Mouse (Mus musculus) Muller cell, postnatal 12 days (primary cell): ENCODE measurements around the gene Tcf7l1.
A peak's percentile ranks its signal among the peaks of the same experiment; 100 is the strongest.

Source experiments
- DNase-seq: peaks from one replicate; pipeline ENCODE4 v3.0.0-alpha.2; 2015; ENCODE audit errors: inconsistent ontology term

The Tcf7l1 gene

GRCm38 (mm10) chr6:72698559-72698958, 90.5 kb downstream of the Tcf7l1 start:
- no peak for DNase-seq

- no peak for DNase-seq
Measured at GRCm38 (mm10) chr6:72696601-72697335, 92.3 kb downstream of the Tcf7l1 start.

- DNase-seq = no peak
Measured at GRCm38 (mm10) chr6:72694791-72695204, 94.3 kb downstream of the Tcf7l1 start.

- no peak for DNase-seq
Measured at GRCm38 (mm10) chr6:72694047-72694790, 94.8 kb downstream of the Tcf7l1 start.

GRCm38 (mm10) chr6:72692469-72692868, 96.6 kb downstream of the Tcf7l1 start:
- no peak for DNase-seq

GRCm38 (mm10) chr6:72691549-72691948, 97.5 kb downstream of the Tcf7l1 start:
- DNase-seq = no peak

- DNase-seq = no peak
Measured at GRCm38 (mm10) chr6:72690595-72690994, 98.5 kb downstream of the Tcf7l1 start.

- no peak for DNase-seq
Measured at GRCm38 (mm10) chr6:72690001-72690400, 99.1 kb downstream of the Tcf7l1 start.

GRCm38 (mm10) chr6:72689046-72689445, 100.0 kb downstream of the Tcf7l1 start:
- DNase-seq = no peak

- DNase-seq = peak; percentile 31
Measured at GRCm38 (mm10) chr6:72685165-72685564, 103.9 kb downstream of the Tcf7l1 start.

GRCm38 (mm10) chr6:72684260-72684805, 104.7 kb downstream of the Tcf7l1 start:
- no peak for DNase-seq

- DNase-seq = peak; percentile 43
Measured at GRCm38 (mm10) chr6:72682238-72682637, 106.8 kb downstream of the Tcf7l1 start.

- DNase-seq = no peak
Measured at GRCm38 (mm10) chr6:72680936-72681335, 108.1 kb downstream of the Tcf7l1 start.

GRCm38 (mm10) chr6:72678631-72679030, 110.4 kb downstream of the Tcf7l1 start:
- no peak for DNase-seq

GRCm38 (mm10) chr6:72677510-72678220, 111.4 kb downstream of the Tcf7l1 start:
- peak; percentile 88 for DNase-seq

GRCm38 (mm10) chr6:72677079-72677478, 112.0 kb downstream of the Tcf7l1 start:
- no peak for DNase-seq

GRCm38 (mm10) chr6:72676376-72676775, 112.7 kb downstream of the Tcf7l1 start:
- DNase-seq = no peak

- DNase-seq = peak; percentile 90
Measured at GRCm38 (mm10) chr6:72673751-72674150, 115.3 kb downstream of the Tcf7l1 start.

- DNase-seq = no peak
Measured at GRCm38 (mm10) chr6:72671129-72671528, 117.9 kb downstream of the Tcf7l1 start.

- peak; percentile 62 for DNase-seq
Measured at GRCm38 (mm10) chr6:72667021-72667420, 122.0 kb downstream of the Tcf7l1 start.

- no peak for DNase-seq
Measured at GRCm38 (mm10) chr6:72664290-72664689, 124.8 kb downstream of the Tcf7l1 start.

GRCm38 (mm10) chr6:72663000-72663399, 126.1 kb downstream of the Tcf7l1 start:
- DNase-seq = no peak
